Mouse (Mus musculus) adrenal gland, adult 2 months (tissue): Measurements from ENCODE around the gene B3galt4. TPM values are rescaled to one million over a fixed set of nuclear protein-coding genes. Genes with fewer than 3 reads are reported as not detected.
A peak's percentile ranks its signal among the peaks of the same experiment; 100 is the strongest.

Experiments used
- DNase-seq: peaks from one replicate; pipeline ENCODE4 v3.0.0; 2021
- polyA plus RNA-seq: library from polyadenylated mRNA; depleted of rRNA; stranded (reverse); fragments of >200 nt; gene quantifications from 2 replicates; pipeline ENCODE4 v1.2.3, GENCODE M21; 2012
- total RNA-seq, 2 experiments: library from RNA; stranded (reverse); gene quantifications; 2 replicates each; pipeline ENCODE4 v1.2.3; 2021

The B3galt4 gene
- total and polyA plus RNA-seq, 3 experiments: 4.0 to 21.2 (median 6.5) TPM

GRCm38 (mm10) chr17:33943454-33943853 is 7.8 kb downstream of the B3galt4 start:
- no peak for DNase-seq

GRCm38 (mm10) chr17:33941381-33941780 is 9.9 kb downstream of the B3galt4 start:
- no peak for DNase-seq

DNA sequence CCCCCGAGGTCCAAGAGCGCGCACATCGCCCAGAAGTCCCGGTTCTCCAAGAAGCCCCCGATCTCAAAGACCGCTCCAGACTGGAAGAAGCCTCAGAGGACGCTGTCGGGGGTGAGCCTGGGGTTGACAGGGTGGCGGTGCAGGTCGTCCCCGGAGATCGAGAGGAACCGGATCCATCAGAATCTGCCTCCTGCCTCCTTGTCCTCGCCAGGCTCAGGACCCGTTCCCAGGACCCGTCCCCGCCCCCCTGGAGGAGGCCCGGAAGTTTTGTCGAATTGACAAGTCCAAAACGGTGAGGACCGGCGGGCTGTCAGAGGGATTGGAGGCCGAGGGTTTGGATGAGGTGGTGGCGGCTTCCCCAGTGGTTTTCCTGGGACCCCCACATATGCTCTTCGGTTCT is 10.3 kb downstream of the B3galt4 start:
- DNase-seq: peak; percentile 44

DNA sequence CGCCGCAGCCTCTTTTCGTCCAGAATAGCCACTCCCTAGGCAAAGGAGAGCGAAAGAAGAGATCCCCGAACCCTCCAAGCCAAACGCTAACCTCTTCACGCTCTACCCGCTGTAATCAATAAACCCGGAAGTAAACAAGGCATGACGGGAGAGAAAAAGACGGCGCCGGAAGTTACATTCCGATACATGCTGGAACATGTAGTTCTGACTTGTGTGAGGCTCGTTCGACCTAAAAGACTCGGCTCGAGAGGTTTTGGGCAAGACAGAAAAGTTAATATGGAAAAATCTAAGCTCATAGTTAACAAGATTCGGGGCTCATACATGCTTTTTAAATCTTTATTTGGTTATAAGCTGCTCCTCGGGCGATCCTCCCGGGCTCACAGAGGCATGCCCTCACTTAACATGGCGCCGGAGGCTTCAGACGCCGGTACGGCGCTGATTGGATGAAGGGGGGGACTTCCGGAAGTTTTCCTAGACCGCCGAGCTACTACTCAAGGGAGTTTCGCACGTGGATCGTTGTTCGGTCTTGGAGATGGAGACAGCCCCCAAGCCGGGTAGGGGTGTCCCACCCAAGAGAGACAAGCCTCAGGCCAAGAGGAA is 11.0 kb downstream of the B3galt4 start, which contains the start of the genes Pfdn6 and Wdr46:
TSS of gene Pfdn6 (minus strand) at position 138 of the 600 bp plus-strand sequence.
TSS of gene Wdr46 (plus strand) at position 455 of the 600 bp plus-strand sequence.
- peak; percentile 89 for DNase-seq

DNA sequence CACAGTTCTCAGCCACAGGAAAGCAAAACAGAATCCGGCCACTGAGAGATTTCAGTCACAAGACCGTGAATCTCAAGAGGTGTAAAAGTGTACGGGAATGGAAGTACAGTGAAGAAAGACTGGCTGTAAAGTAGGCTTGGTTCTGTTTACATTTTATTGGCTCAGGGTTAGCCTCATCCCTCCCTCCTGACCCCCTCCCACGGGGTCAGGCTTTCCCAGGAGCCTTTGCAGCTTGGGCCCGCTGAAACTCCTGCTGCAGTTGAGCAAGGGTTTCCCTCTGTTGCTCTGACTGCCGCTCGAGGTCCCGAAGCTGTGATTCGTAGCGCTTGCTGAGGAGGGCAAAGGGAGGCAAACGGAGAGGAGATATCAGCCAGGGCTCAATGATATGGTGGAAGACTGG is 12.5 kb downstream of the B3galt4 start:
- no peak for DNase-seq

GRCm38 (mm10) chr17:33936993-33937392 is 14.3 kb downstream of the B3galt4 start:
- no peak for DNase-seq

DNA sequence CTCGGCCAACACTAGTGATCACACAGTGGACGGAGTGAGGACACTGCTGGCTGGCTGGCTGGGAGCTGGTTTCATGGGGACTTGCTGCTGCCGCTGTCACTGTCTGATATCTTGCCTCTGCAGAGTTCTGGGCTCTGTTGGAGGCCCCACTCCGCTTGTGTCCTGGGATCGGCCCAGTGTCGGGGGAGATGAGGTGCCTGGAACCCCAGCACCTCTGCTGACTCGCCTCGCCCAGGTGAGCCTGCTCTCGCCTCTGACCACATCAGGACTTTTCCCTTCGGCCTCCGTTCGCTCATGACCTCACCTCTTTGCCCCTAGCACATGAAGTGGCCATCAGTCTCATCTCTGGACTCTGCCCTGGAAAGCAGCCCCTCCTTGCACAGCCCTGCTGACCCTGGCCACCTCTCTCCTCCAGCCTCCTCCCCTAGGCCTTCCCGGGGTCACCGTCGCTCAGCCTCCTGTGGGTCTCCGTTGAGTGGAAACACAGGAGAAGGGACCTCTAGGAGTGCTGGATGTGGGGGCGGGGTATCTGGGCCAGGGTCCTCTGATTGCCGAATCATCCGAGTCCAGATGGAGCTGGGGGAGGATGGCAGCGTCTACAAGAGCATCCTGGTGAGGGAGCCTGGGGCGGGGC is 15.7 kb downstream of the B3galt4 start:
- DNase-seq: no peak

GRCm38 (mm10) chr17:33932970-33933369 is 18.3 kb downstream of the B3galt4 start:
- DNase-seq: no peak

- no peak for DNase-seq
Measured at GRCm38 (mm10) chr17:33932448-33932847, 18.8 kb downstream of the B3galt4 start.

GRCm38 (mm10) chr17:33931947-33932346 is 19.3 kb downstream of the B3galt4 start:
- DNase-seq: no peak

GRCm38 (mm10) chr17:33931159-33931866 is 20.0 kb downstream of the B3galt4 start:
- DNase-seq: no peak

- DNase-seq: peak; percentile 84
Measured at GRCm38 (mm10) chr17:33930280-33931158, 20.8 kb downstream of the B3galt4 start.

DNA sequence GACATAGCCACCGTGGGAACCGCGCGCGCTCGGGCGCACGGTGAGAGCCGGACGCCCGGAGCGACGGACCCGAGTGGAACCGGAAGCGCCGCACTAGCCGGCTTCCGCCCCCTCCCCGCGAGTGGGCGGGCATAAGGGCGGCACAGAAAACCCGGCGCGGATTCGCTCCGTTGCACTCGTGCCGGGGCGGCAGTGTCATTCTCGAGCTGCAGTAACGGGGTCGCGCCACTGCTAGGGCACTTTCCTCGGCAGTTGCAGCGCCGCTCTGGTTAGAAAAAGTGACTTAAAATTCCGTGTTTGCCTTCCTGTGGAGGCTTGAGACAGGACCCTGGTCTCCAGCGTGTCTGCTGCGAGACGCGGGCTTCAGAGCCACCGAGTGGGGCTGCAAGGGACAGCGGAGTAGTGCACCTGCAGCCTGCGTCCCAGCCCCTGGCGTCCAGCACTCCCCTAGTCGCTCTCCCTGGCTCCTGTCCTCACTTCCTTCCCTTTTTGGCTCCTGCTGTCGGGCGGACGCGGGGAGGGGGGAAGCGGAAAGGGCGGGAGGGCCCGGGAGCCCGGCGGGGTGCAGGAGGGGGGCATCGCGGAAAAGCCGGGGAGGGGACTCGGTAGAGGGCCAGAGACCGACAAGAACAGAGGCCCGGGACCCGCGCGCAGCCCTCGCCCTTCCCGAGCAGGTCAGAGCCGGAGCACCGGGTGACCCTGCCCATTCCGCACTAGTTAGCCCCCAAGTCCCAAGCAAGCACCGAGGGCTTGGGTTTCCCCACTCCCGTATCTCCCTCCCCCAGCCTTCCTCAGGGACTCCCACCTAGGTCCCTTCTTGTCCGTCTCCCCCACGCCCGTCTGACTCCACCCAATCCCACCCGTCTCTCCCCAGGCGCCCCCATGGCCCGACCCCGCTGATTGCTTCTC is 21.7 kb downstream of the B3galt4 start, which contains the start of gene Rgl2:
TSS of gene Rgl2 (plus strand) at position 173 of the 909 bp plus-strand sequence.
- DNase-seq: peak; percentile 95

DNA sequence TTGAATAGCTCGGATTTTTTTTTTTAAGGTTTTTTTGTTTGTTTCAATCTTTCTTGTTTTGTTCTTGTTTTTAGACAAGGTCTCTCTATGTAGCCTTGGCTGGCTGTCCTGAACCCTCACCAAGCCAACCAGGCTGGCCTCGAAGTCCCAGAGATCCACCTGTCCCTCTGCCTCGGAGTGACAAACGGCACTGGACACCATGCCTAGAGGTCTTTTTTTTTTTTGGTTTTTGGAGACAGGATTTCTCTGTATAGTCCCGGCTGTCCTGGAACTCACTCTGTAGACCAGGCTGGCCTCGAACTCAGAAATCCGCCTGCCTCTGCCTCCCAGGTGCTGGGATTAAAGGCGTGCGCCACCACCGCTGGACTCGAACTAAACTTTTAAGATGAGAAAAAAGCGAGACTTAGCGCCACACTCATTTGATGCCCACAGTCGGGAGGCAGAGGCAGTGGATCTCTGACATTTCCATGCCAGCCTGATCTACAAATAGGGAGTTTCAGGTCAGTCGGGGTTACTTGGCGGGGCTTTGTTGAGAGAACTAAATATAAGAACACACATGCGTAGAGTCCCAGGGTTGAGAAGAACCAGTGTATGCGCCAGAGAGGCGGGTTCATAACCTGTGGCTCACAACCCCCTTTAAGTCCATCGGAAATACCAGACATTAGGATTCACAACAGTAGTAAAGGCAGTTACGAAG is 22.9 kb downstream of the B3galt4 start:
- no peak for DNase-seq

DNA sequence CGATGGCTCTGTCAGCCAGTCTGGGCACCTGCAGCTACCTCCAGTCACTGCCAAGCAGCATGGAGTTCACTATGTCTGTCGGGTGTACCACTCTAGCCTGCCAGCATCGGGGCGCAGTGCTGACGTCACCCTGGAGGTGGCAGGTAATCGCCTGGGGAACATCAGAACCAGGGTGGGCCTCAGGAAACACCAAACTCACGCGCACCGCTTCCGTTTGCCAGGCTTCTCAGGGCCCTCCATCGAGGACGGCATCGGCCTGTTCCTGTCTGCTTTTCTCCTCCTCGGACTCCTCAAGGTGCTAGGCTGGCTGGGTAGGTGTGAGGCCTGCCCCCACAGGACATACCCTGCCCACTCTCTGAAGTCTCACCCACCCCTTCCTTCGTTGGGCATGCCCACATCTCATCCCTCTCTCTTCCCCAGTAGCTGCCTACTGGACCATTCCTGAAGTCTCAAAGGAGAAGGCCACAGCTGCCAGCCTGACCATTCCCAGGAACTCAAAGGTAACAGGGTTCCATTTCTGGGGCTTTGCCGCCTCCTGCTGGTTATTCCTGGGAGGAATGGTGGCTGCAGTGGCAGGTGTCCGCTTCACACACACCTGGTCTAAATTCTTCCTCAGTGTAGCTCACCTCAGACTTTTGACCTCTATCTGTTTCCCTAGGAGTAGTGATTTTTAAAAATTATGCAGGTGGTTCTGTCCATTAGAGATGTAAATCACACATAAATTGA is 24.9 kb downstream of the B3galt4 start:
- no peak for DNase-seq

- DNase-seq: no peak
Measured at GRCm38 (mm10) chr17:33925406-33926116, 25.7 kb downstream of the B3galt4 start.

DNA sequence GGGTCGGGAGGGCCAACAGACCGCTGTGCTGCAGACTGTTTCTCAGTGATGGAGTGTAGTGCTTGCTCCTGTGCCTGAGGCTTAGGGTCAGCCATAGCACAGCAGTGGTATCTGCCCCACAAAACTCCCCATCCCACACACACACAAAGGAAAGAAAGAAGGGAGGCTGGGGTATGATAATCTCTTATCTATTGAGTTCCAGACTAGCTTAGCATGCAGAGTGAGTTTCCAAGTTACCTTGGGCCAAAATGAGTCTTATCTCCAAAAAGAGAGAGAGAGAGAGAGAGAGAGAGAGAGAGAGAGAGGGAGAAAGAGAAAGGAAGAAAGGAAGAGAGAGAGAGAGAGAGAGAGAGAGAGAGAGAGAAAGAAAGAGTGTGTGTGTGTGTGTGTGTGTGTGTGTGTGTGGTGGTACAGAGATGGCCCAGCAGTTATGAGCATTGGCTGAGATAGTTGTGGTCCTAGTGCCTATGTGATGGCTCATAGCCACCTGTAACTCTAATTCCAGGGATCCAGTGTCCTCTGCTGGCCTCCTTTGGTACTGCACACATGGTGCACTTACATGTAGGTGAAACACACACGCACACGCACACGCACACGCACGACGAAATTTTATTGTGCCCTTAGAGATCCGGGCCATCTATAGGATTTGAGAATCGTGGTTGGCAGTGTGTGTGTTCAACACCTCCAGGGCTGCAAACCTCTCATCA is 26.6 kb downstream of the B3galt4 start:
- no peak for DNase-seq

DNA sequence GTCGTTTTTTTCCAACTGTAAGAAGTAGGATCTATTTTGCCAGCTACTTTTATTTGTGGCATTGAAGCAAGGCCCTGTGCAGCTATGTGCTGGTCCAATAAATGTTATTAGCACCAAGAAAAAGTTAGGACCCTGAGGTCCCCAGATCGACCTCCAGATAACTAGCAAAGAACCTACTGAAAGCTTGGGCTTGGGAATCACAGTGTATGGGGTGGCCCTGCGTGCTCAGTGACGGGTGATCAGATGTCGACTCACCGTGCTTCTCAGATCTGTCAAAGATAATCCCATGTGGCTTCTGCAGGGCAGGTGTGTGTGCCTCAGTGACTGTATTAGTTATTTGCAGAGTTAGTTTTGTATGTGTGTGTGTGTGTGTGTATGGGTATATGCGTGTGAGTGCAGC is 29.9 kb downstream of the B3galt4 start:
- no peak for DNase-seq
